Comparison of ENCODE assay signal across 12 mouse cellular contexts in the genomic region with DNA sequence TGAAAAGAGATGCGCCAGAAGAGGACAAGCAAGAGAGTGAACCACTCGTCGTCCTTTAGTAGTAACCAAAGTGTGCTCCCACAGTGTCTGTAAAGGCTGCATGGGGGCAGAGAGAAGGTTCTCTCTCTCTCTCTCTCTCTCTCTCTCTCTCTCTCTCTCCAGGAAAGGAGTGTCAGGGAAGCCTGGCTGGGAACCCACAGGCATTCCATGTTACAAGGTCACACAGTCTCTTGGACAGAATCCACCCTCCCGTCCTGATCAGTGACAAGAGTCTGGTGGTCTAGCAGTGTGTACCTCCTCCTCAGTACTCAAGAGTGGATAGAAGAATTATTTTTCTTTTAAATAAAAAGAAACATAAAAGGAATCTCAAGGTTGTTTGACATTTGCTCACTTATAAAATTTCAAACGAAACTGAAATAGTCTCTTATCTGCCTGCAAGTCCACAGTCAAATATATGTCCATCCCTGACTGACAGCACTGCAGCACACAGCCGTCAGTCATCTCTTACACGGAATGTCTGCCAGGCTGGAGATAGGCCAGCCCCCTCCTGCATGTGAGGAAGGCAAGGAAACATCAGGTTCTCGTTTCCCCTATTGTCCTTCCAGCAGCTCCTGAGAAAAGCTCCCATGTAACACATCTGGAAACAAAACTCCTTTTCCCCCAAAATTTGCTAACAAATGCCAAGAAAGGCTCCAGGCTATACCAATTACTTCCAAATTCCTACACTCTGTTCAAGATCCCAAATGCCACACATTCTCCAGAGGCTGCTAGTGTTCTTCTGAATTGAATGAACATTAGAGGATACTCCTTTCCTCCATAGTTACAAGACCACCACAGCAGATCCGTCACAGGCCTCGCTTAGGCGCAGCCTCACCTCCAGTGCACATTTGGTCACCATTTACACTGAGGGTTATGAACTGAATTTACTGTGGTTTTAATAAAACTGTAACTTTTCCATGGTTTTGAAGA.
DNase-seq lines count a peak whose midpoint lies in the region; ATAC-seq and TF ChIP-seq lines count a peak whose summit lies in the region.
"Had no signal": no experiment of that assay in that cellular context is flagged by ENCODE, and none has a peak within 500 bp of the region (broad histone marks: within the 10 kb centered on the region; RNA-seq: fewer than 3 reads in every experiment).

No protein-coding gene starts in this region.

- peak; percentile 14 for DNase-seq in forebrain, embryonic 10.5 days (ENCODE audit: extremely low spot score, low spot score)
- DNase-seq in adrenal gland, postnatal 14 days = peak; percentile 13
- no peak for DNase-seq in B cell, adult 2 months
- DNase-seq in hindbrain, postnatal 0 days (ENCODE audit: low spot score) = no peak
- no peak for DNase-seq in spleen, adult 18-20 months
- DNase-seq: kidney, adult 2 months; thymus, postnatal 4 days had no signal

- WGBS in forebrain, embryonic 10.5 days = 71% methylated on average over 11 of the region's 11 CpGs
- WGBS in forebrain, embryonic 15.5 days = 68% methylated on average over 11 of the region's 11 CpGs
- WGBS in heart, embryonic 11.5 days (ENCODE audit: insufficient replicate concordance) = 47% methylated on average over 11 of the region's 11 CpGs
- WGBS in limb, embryonic 15.5 days = 48% methylated on average over 11 of the region's 11 CpGs
- 64% methylated on average over 11 of the region's 11 CpGs for WGBS in hindbrain, postnatal 0 days

- H3K27me3 ChIP-seq in forebrain, embryonic 10.5 days (ENCODE audit: poor library complexity, severe bottlenecking) = no peaks in the 10 kb centered on the region
- no peaks in the 10 kb centered on the region for H3K27me3 ChIP-seq in forebrain, embryonic 15.5 days
- no peaks in the 10 kb centered on the region for H3K27me3 ChIP-seq in heart, embryonic 11.5 days (ENCODE audit: control insufficient read depth, insufficient read depth, low read length)
- no peaks in the 10 kb centered on the region for H3K27me3 ChIP-seq in limb, embryonic 15.5 days
- no peaks in the 10 kb centered on the region for H3K27me3 ChIP-seq in hindbrain, postnatal 0 days (ENCODE audit: insufficient read depth, low read length)

- no peak overlapping the region for H3K4me2 ChIP-seq in forebrain, embryonic 15.5 days (replicated peaks)
- H3K4me2 ChIP-seq in heart, embryonic 11.5 days = no peak overlapping the region; the same call in 1 of the 2 replicates
- H3K4me2 ChIP-seq in limb, embryonic 15.5 days = no peak overlapping the region
- no peak overlapping the region for H3K4me2 ChIP-seq in hindbrain, postnatal 0 days (ENCODE audit: low read depth, low read length)

- no peak overlapping the region for H3K4me3 ChIP-seq in forebrain, embryonic 10.5 days
- H3K4me3 ChIP-seq in forebrain, embryonic 15.5 days = no peak overlapping the region
- H3K4me3 ChIP-seq in heart, embryonic 11.5 days (ENCODE audit: low read depth, low read length) = no peak overlapping the region
- no peak overlapping the region for H3K4me3 ChIP-seq in limb, embryonic 15.5 days
- H3K4me3 ChIP-seq in hindbrain, postnatal 0 days (ENCODE audit: low read length) = no peak overlapping the region
- H3K4me3 ChIP-seq: left cerebral cortex, adult 2 months; myocyte had no signal

- H3K36me3 ChIP-seq in forebrain, embryonic 10.5 days (replicated peaks) = no peaks in the 10 kb centered on the region
- H3K36me3 ChIP-seq in forebrain, embryonic 15.5 days = no peaks in the 10 kb centered on the region
- H3K36me3 ChIP-seq in heart, embryonic 11.5 days (ENCODE audit: control insufficient read depth, insufficient read depth, low read length) = no peaks in the 10 kb centered on the region
- no peaks in the 10 kb centered on the region for H3K36me3 ChIP-seq in limb, embryonic 15.5 days
- no peaks in the 10 kb centered on the region for H3K36me3 ChIP-seq in hindbrain, postnatal 0 days (ENCODE audit: insufficient read depth, low read length)

- no peaks in the 10 kb centered on the region for H3K9me3 ChIP-seq in forebrain, embryonic 10.5 days
- H3K9me3 ChIP-seq in forebrain, embryonic 15.5 days = no peaks in the 10 kb centered on the region
- H3K9me3 ChIP-seq in heart, embryonic 11.5 days (replicated peaks; ENCODE audit: control insufficient read depth, low read length) = no peaks in the 10 kb centered on the region
- H3K9me3 ChIP-seq in limb, embryonic 15.5 days = no peaks in the 10 kb centered on the region
- no peaks in the 10 kb centered on the region for H3K9me3 ChIP-seq in hindbrain, postnatal 0 days (ENCODE audit: low read length)

- ATAC-seq in forebrain, embryonic 15.5 days (replicated peaks) = no peak
- ATAC-seq in heart, embryonic 11.5 days (replicated peaks; ENCODE audit: insufficient number of reproducible peaks, low FRiP score, low TSS enrichment) = no peak
- ATAC-seq in limb, embryonic 15.5 days (ENCODE audit: insufficient number of reproducible peaks, low FRiP score, low TSS enrichment, low read depth) = no peak
- ATAC-seq in hindbrain, postnatal 0 days = no peak

- no peak overlapping the region for H3K9ac ChIP-seq in forebrain, embryonic 15.5 days (replicated peaks)
- H3K9ac ChIP-seq in heart, embryonic 11.5 days (ENCODE audit: low read depth, low read length) = no peak overlapping the region
- no peak overlapping the region for H3K9ac ChIP-seq in limb, embryonic 15.5 days
- no peak overlapping the region for H3K9ac ChIP-seq in hindbrain, postnatal 0 days (replicated peaks; ENCODE audit: low read length)

- H3K27ac ChIP-seq in forebrain, embryonic 10.5 days = no peak overlapping the region
- H3K27ac ChIP-seq in forebrain, embryonic 15.5 days (replicated peaks) = no peak overlapping the region
- H3K27ac ChIP-seq in heart, embryonic 11.5 days (ENCODE audit: low read depth, low read length) = peak overlapping the region; percentile 54
- H3K27ac ChIP-seq in limb, embryonic 15.5 days = 0 out of 2 replicates have a peak overlapping the region, but pooled peaks have one; percentile 1
- H3K27ac ChIP-seq in hindbrain, postnatal 0 days = no peak overlapping the region
- H3K27ac ChIP-seq: left cerebral cortex, adult 2 months had no signal

- no peak for TF ChIP-seq CTCF in hindbrain, postnatal 0 days (IDR thresholded peaks at IDR 0.05; ENCODE audit: low read depth)

- peaks cover 20% of the 10 kb centered on the region for H3K4me1 ChIP-seq in forebrain, embryonic 10.5 days
- H3K4me1 ChIP-seq in forebrain, embryonic 15.5 days = no peaks in the 10 kb centered on the region
- H3K4me1 ChIP-seq in heart, embryonic 11.5 days (ENCODE audit: control insufficient read depth, insufficient read depth, low read length) = peaks cover 23% of the 10 kb centered on the region
- peaks cover 9% of the 10 kb centered on the region for H3K4me1 ChIP-seq in limb, embryonic 15.5 days
- no peaks in the 10 kb centered on the region for H3K4me1 ChIP-seq in hindbrain, postnatal 0 days (ENCODE audit: insufficient read depth, low read length)

Comparison
In these comparisons a context has a peak if more than half of its experiments do, and no peak if none do; other contexts are left out.
1. DNase-seq: peak in forebrain, embryonic 10.5 days (single experiment) and adrenal gland, postnatal 14 days (single experiment); none in B cell, adult 2 months (0 of 2), hindbrain, postnatal 0 days (single experiment) and spleen, adult 18-20 months (0 of 2).
2. H3K27ac ChIP-seq: peak in heart, embryonic 11.5 days (single experiment) and limb, embryonic 15.5 days (single experiment); none in forebrain, embryonic 10.5 days (single experiment), forebrain, embryonic 15.5 days (single experiment) and hindbrain, postnatal 0 days (single experiment).